Mouse (Mus musculus) left cerebral cortex, adult 18-20 months (tissue): ENCODE measurements at regions not wholly inside any gene's neighbourhood (a gene's known extent, or its start where the extent isn't known, plus 50 kb on each side); places are given as distances from the start of the nearest gene placed in this dataset.

Experiments
- DNase-seq, 2 experiments: peaks; one replicate each; pipeline ENCODE4 v3.0.0; 2021 to 2022; ENCODE audit warnings: low spot score in 2 of 2, mixed read lengths in 1 of 2

- DNase-seq, result no peak
These were observed 64.5 kb upstream of the Fer start for GRCm38 (mm10) chr17:63798381-63798780.

DNA sequence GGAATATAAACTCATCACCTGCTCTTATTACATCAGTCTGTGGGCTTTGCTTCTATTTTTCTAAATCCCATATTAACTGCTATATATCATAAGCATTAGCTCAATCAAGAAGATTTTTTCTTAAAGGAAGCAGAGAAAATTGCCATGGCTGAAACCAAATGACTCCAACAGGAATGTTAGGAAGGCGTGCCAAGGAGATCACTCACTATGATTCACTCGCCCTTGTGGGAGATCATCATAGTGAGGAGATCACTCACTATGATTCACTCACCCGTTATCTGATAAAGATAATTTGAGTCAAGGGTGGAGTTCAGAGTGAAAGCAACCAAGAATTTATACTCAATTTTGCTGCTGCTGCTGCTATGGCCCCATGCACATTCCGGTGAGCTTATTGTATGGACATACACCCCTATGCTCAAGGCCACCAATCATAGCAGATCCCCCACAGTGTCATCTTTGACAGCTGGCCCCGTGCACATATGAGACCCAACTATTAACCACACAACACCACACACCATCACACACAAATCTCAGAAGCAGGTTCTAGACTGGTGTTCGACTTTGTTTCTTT is 63.8 kb upstream of the Fer start:
- DNase-seq, result no peak

DNA sequence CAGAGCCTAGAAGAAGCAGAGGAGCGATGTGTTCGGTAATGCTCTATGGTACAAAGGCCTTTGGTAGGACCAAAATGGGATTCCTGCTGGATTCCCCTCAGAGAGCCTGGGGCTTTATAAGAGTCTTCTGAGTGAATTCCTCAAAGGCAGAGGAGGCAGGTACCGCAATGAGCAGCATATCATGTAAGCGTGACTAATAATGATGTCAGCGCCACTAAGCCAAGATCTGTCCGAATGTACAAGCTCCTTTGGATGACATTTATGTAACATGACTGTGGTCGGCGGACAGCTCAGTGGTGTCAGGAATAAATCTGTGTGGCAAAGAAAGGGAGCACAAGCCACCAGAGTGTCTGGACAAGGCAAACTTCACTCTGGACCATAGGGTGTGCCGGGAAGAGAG is 61.5 kb upstream of the Fer start:
- no peak for DNase-seq

DNA sequence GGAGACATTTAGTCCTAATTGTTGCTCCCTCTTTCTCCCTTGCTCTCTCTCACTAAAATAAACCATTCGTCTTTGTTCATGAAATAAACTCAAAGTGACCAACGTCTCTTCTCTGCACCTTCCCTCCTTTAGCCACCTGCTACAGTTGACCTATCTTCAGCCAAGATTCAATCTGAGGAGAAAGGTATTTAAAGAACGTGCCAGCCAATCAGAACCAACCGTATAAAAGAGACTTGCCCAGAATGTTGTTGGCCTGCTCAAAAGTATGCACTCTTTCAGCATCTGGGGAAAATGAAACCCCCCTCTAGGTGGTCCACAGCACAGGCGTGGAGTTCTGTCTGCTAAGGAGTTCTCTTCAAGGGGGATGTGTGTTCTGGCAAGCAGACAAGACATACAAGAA is 60.0 kb upstream of the Fer start:
- no peak for DNase-seq

DNA sequence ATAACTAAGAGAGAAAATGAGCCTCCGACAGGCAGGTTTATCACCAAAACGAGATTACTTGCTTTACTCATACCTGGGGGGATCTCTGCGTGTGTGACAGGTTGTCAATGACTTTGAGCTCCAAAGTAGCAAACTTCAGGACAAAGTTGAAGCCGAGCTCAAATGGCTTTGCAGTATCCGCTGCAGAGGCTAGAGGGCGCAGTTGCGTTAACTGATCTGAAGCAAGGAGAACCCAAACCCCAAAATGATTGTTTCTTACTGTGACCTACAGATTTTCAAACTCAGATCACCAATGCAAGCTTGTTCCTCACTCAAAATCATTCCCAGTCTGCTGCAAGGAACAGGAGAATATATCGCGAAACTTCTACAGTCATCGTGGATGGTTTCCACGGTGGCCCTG is 59.3 kb upstream of the Fer start:
- peak; percentile 81 to 86 for DNase-seq

DNA sequence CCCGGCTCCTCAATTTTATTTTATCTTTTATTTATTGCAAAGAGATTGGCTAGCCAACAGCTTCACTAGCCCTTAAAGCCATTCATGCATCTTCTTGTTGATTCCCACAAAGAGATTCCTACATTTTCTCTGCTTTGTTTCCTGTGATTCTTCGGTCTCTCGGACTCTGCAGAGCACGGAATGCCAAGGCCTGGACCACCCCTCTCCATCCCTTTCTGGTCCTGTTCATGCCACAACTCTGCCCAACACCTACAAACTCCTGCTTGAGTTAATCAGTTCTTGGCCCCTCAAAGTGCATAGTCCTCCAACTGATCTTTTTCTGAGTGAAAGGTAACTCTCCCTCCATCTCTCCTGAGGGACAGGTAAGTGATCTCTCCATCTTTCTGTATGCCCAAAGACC is 58.4 kb upstream of the Fer start:
- no peak for DNase-seq

GRCm38 (mm10) chr17:63806360-63806759 is 56.5 kb upstream of the Fer start:
- DNase-seq, result no peak

DNA sequence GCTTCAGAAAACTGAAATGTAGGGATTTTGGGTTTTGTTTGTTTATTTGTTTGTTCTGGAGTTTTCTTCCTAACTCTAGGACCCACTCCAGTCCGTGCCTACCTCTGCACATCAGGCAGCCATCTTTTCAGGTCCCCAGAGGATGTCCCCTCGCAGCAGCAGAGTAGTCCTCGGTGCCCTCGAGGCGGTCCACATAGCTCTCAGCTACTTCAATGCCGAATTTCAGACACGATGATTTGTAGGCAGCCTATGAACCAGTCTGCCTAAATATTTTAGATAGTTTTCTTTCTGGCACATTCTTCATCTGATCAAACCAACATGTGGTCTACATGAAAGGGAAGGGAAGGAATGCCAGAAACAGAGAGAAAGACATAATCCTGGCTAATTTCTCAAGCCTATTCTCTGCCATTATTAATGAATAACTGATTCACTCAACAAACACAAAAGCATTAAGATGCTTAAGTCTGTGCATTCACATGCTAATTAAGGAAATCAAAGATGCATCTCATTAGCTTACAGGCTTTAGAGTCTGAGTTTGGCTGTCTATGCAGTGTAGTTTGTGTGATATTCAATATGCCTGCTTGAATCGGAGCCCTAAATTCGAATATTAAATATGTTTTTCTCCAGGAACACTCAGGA is 55.2 kb upstream of the Fer start:
- DNase-seq, result no peak

DNA sequence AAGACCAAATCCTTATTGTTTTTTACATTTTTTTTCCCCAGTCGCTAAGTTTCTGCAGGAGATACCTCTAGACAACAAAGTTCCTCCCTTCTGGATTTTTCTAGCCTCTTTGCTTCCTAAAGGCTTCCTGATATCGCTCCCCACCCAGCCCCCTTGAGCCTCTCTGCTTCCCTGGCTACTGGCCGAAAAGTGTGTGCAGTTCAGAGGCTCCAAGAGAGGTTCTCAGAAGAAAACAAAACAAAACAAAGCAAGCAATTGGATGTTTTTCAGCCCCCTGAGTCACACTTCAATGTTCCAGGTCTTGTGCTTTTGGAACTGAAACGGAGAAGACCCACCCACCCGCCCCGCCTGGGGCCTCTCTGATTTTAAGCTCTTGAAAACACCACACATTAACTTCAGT is 54.1 kb upstream of the Fer start:
- DNase-seq, result no peak

GRCm38 (mm10) chr17:63811246-63811785 is 51.5 kb upstream of the Fer start:
- DNase-seq, result no peak

GRCm38 (mm10) chr17:63812586-63812985 is 50.3 kb upstream of the Fer start:
- DNase-seq, result no peak
